Mouse (Mus musculus): ENCODE results near the gene P2ry10.
"Not testable (repeated sequence)": the region's sequence is repeated elsewhere in the genome, so short reads cannot be mapped to it uniquely, and the experiment has no call there.

Gene P2ry10

GRCm38 (mm10) chrX:107088177-107088576 lies at the start of gene P2ry10:
Gene P2ry10 (plus strand): TSS chrX:107088492.
- no peak for DNase-seq

GRCm38 (mm10) chrX:107039146-107039545 lies 49.1 kb upstream of the P2ry10 start:
- DNase-seq: no peak

- no peak for DNase-seq
These were observed 48.7 kb upstream of the P2ry10 start for GRCm38 (mm10) chrX:107039635-107040034.

GRCm38 (mm10) chrX:107042367-107042766 lies 45.9 kb upstream of the P2ry10 start:
- DNase-seq: no peak

- not testable (repeated sequence) for DNase-seq
These were observed 4.9 kb upstream of the P2ry10 start for GRCm38 (mm10) chrX:107083407-107083806.

GRCm38 (mm10) chrX:107084320-107084719 lies 4.0 kb upstream of the P2ry10 start:
- DNase-seq: no peak

GRCm38 (mm10) chrX:107089131-107089530 lies 839 bp downstream of the P2ry10 start:
- no peak for DNase-seq

- DNase-seq: no peak
These were observed 1.6 kb downstream of the P2ry10 start for GRCm38 (mm10) chrX:107089930-107090329.

- no peak for DNase-seq
These were observed 7.3 kb downstream of the P2ry10 start for GRCm38 (mm10) chrX:107095633-107096032.

- no peak for DNase-seq
These were observed 28.0 kb downstream of the P2ry10 start for GRCm38 (mm10) chrX:107116333-107116732.

- no peak for DNase-seq
These were observed 28.7 kb downstream of the P2ry10 start for GRCm38 (mm10) chrX:107116987-107117386.

GRCm38 (mm10) chrX:107143184-107143583 lies 54.9 kb downstream of the P2ry10 start:
- no peak for DNase-seq

GRCm38 (mm10) chrX:107143930-107144329 lies 55.6 kb downstream of the P2ry10 start:
- DNase-seq: no peak

GRCm38 (mm10) chrX:107148681-107149080 lies 60.4 kb downstream of the P2ry10 start, which contains the start of gene P2ry10b:
Gene P2ry10b (plus strand): TSS chrX:107148927.
- DNase-seq: no peak

- DNase-seq: no peak
These were observed 61.2 kb downstream of the P2ry10 start for GRCm38 (mm10) chrX:107149391-107149993.

GRCm38 (mm10) chrX:107150027-107150426 lies 61.7 kb downstream of the P2ry10 start:
- no peak for DNase-seq

- peak; percentile 2 for DNase-seq
These were observed 62.6 kb downstream of the P2ry10 start for GRCm38 (mm10) chrX:107150752-107151515.

Data from lung, postnatal 10 days (tissue).